Mouse (Mus musculus) erythroid progenitor cell, adult 5-6 weeks (primary cell): ENCODE measurements around the gene Pitpnm2. TPM values are rescaled to one million over a fixed set of nuclear protein-coding genes. Genes with fewer than 3 reads are reported as not detected.
"Not testable (repeated sequence)": the region's sequence is repeated elsewhere in the genome, so short reads cannot be mapped to it uniquely, and the experiment has no call there.

ENCODE experiments used
- ATAC-seq: replicated peaks from 2 replicates; pipeline ENCODE4 v1.8.0; 2016; ENCODE audit warnings: moderate number of reproducible peaks, mild to moderate bottlenecking, moderate TSS enrichment, inconsistent platforms; ENCODE audit not compliant: poor library complexity, low FRiP score, severe bottlenecking
- total RNA-seq, 2 experiments: library from RNA; stranded (forward) in 1 of 2; stranded (reverse) in 1 of 2; fragments of 150-400 nt in 1 of 2; fragments of 186-747, 209-891 nt in 1 of 2; gene quantifications; 2 replicates each; pipeline versions ENCODE4 v1.2.3 to v1.2.4; 2015 to 2017; ENCODE audit warnings: low replicate concordance in 2 of 2

Gene Pitpnm2
- total RNA-seq (2015; ENCODE audit: low replicate concordance) (0.42 and 2.5 TPM in 2 replicates), total RNA-seq (2017; ENCODE audit: low replicate concordance) (0.51 and 0.76 TPM in 2 replicates)

GRCm38 (mm10) chr5:124249614-124250591 is at the start of gene Pitpnm2:
Pitpnm2 (minus strand) TSS chr5:124249760.
- ATAC-seq, result no peak

- ATAC-seq, result not testable (repeated sequence)
Measured at GRCm38 (mm10) chr5:124299307-124299706, 49.7 kb upstream of the Pitpnm2 start.

GRCm38 (mm10) chr5:124296475-124296874 is 46.9 kb upstream of the Pitpnm2 start:
- no peak for ATAC-seq

DNA sequence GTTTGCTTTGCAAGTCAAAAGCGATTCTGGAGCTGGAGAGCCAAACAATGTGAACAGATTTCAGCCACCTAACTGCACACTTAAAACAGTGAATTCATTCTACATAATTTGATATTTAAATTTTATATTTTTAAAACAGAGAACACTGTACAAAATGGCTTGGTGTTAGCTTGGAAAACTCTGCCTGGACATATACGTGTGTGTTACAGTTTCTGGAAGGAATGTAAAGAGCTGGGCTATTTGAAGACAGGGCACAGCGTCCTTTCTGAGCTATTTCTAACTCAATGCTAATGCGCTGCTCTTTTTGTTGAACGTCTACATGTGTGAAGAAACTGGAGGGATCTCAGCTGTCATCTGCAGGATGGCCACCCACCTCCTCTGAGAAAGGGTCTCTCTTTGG is 44.4 kb upstream of the Pitpnm2 start:
- ATAC-seq, result no peak

DNA sequence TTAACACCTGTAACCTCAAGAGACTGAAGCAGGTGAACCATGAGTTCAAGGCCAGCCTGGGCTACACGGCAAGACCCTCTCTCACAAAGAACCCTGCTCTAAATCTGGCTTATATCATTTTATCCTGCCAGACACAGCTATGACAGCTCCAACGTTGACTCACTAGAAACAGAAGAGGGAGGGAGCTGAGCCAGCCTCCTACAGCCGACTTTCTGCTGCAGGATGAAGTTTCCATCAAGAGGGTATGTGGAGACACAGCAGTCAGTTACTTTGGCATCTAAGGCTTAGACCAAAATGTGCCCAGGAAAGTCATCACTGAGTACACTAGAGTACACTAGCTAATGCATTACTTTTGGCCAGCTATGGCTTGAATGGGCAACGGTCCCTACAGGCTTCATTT is 40.7 kb upstream of the Pitpnm2 start:
- ATAC-seq, result no peak

GRCm38 (mm10) chr5:124287616-124288247 is 38.2 kb upstream of the Pitpnm2 start:
- ATAC-seq, result no peak

GRCm38 (mm10) chr5:124284330-124284729 is 34.8 kb upstream of the Pitpnm2 start:
- ATAC-seq, result no peak

GRCm38 (mm10) chr5:124282854-124283253 is 33.3 kb upstream of the Pitpnm2 start:
- ATAC-seq, result no peak

DNA sequence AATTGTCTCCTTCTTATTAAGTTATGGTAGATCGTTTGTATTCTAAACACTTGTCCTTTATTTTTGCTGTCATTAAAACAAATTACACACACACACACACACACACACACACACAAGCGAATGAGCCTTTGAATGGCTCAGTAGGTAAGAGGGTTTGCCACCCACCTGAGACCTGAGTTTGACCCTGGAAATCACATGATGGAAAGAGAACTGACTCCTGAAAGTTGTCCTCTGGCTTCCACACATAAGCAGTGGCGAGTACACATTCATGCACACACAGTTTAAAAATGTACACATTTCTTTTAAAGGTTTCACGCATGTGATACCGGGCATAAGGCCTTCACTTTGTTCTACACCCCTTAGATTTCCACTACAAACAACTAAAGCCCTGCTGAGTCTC is 20.7 kb upstream of the Pitpnm2 start:
- no peak for ATAC-seq

DNA sequence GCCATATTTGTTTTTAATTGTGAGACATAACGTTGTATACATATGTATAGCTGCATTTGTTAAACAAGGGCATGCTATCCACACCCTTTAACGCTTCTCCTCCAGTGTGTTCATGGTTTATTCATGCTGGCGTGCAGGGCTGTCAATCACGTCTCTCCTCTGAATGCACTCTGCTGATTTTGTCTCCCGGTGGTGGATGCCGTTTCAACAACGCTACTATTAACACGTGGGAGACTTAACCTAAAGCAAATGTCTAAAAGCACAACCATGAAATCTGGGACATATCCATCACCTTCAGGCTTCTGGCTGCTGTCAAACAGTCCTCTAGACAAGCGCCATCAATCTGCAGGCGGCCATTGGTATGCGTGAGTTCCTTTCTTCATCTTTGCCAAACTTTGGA is 20.1 kb upstream of the Pitpnm2 start:
- ATAC-seq, result no peak

- no peak for ATAC-seq
Measured at GRCm38 (mm10) chr5:124267652-124268051, 18.1 kb upstream of the Pitpnm2 start.

- no peak for ATAC-seq
Measured at GRCm38 (mm10) chr5:124266821-124267220, 17.3 kb upstream of the Pitpnm2 start.

DNA sequence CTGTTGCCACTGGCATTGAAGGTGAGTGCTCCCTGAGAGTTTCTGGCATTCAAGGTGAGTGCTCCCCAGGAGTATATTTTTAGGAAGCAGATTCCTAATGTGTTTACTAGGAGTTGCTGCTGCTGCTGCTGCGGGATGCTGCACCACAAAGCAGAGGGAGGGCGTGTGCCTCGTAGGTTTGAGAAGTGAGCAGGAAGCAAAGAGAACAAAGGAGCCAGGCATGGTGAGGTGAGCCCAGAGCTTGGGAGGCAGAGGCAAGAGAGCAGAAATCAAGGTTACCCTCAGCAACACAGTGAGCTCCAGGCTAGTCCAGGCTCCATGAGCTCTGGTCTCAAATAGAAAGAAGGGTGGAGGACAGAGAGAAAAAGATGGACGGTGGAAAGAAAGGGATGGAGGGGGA is 13.7 kb upstream of the Pitpnm2 start:
- no peak for ATAC-seq

- ATAC-seq, result no peak
Measured at GRCm38 (mm10) chr5:124262090-124262489, 12.5 kb upstream of the Pitpnm2 start.

GRCm38 (mm10) chr5:124259133-124259532 is 9.6 kb upstream of the Pitpnm2 start:
- no peak for ATAC-seq

DNA sequence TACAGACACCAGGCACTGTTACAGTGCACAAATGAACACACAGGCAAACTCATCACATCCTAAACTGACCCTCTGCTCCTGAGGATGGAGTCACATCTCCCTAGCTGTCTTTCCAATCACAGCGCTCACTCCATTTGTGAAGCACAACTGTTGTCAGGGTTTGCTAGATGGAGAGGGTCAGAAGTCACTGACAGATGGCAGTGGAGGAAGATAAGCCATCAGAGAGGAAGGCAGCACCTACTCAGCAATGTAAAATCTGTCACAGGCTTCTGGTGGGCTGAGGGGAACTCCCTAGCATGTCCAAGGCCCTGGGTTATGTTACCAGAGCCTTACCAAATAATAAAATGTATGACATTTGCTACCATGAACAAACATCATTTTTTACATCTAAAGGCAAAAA is 8.5 kb upstream of the Pitpnm2 start:
- no peak for ATAC-seq

DNA sequence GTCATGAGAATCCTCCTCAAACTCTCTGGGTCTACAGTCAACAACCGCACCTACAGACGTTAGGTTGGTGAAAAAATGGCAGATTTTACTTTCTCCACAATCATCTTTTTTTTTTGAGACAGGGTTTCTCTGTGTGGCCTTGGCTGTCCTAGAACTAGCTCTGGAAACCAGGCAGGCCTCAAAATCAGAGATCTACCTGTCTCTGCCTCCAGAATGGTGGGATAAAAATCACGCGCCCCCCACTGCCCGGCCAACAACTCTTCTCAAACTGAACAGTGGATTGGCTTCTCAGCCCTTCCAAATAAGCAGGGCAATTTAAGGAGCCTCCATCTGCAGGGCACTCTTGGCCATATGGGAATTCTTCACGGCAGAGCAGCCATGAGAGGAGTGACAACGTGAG is 5.6 kb upstream of the Pitpnm2 start:
- no peak for ATAC-seq

GRCm38 (mm10) chr5:124253555-124253954 is 4.0 kb upstream of the Pitpnm2 start:
- ATAC-seq, result no peak

GRCm38 (mm10) chr5:124252580-124253320 is 3.2 kb upstream of the Pitpnm2 start:
- no peak for ATAC-seq

DNA sequence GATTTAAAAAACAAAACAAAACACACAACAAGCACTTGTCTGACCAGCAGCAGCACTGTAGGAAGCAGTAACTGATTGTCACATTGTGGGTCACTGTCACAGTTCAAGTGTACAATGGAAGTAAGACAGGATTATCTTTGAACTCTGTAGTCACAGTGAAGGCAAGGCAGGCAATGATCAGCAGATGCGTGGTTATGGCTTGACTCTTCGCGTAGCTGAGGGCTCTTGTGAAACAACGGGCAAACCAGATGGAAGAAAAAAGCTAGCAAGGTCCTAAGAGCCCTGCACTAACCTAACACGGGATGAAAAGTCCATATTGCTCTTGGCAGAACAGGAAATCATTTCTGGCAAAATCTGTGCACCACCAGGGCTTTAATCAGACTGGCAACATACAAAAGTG is 1.5 kb upstream of the Pitpnm2 start:
- ATAC-seq, result no peak
